Mouse (Mus musculus): ENCODE results near the gene Hist1h2bh. TPM values are rescaled to one million over a fixed set of nuclear protein-coding genes. Genes with fewer than 3 reads are reported as not detected.
"Not testable (repeated sequence)": the region's sequence is repeated elsewhere in the genome, so short reads cannot be mapped to it uniquely, and the experiment has no call there.

Gene Hist1h2bh
- polyA plus RNA-seq, 1 experiment, result 1.2 TPM

GRCm38 (mm10) chr13:23550761-23551145 is 7.6 kb upstream of the Hist1h2bh start:
- Histone ChIP-seq H3ac (ENCODE audit: control insufficient read depth, insufficient read length, low read depth) (peak overlapping the region; percentile 48), H3K79me3 (ENCODE audit: low read depth) (no peaks in the 10 kb centered on the region), H3K27me3 (ENCODE audit: control insufficient read depth, insufficient read depth, insufficient read length) (no peaks in the 10 kb centered on the region), H3K4me3 (ENCODE audit: insufficient read depth, poor library complexity, severe bottlenecking) (peak overlapping the region; percentile 7), H3K36me3 (ENCODE audit: control insufficient read depth, insufficient read depth) (no peaks in the 10 kb centered on the region), H3K79me2 (ENCODE audit: control insufficient read depth, insufficient read depth) (no peaks in the 10 kb centered on the region)
- no peak for TF ChIP-seq CTCF (IDR thresholded peaks at IDR 0.05; ENCODE audit: control insufficient read depth, insufficient read depth, insufficient read length)
- no peak for TF ChIP-seq MYOD1 (IDR thresholded peaks at IDR 0.05; ENCODE audit: control insufficient read depth, insufficient read length, low read depth)
- no peak for TF ChIP-seq MAX (IDR thresholded peaks at IDR 0.05)
- no peak for TF ChIP-seq MYOG (IDR thresholded peaks at IDR 0.05; ENCODE audit: control insufficient read depth, extremely low read depth, insufficient read length)
- TF ChIP-seq FOSL1 (IDR thresholded peaks at IDR 0.05; ENCODE audit: insufficient read depth, low read length, poor library complexity, severe bottlenecking), result no peak

- TF ChIP-seq FOSL1 (IDR thresholded peaks at IDR 0.05; ENCODE audit: insufficient read depth, low read length, poor library complexity, severe bottlenecking), result no peak
- no peak for TF ChIP-seq MYOG (IDR thresholded peaks at IDR 0.05; ENCODE audit: control insufficient read depth, extremely low read depth, insufficient read length)
- no peak for TF ChIP-seq MAX (IDR thresholded peaks at IDR 0.05)
- TF ChIP-seq CEBPB (IDR thresholded peaks at IDR 0.05; ENCODE audit: low read depth), result no peak
- no peak for TF ChIP-seq MYOD1 (IDR thresholded peaks at IDR 0.05; ENCODE audit: control insufficient read depth, insufficient read length, low read depth)
- no peak for TF ChIP-seq USF1 (IDR thresholded peaks at IDR 0.05; ENCODE audit: low read depth)
- TF ChIP-seq CTCF (IDR thresholded peaks at IDR 0.05; ENCODE audit: control insufficient read depth, insufficient read depth, insufficient read length), result no peak
- no peaks in the 10 kb centered on the region for H3K36me3 ChIP-seq (ENCODE audit: control insufficient read depth, insufficient read depth)
- H3ac ChIP-seq (ENCODE audit: control insufficient read depth, insufficient read length, low read depth), result no peak overlapping the region
- no peaks in the 10 kb centered on the region for H3K27me3 ChIP-seq (ENCODE audit: control insufficient read depth, insufficient read depth, insufficient read length)
- no peaks in the 10 kb centered on the region for H3K79me3 ChIP-seq (ENCODE audit: low read depth)
- H3K79me2 ChIP-seq (ENCODE audit: control insufficient read depth, insufficient read depth), result no peaks in the 10 kb centered on the region
- H3K4me3 ChIP-seq (ENCODE audit: insufficient read depth, poor library complexity, severe bottlenecking), result no peak overlapping the region
These were observed 3.5 kb upstream of the Hist1h2bh start for GRCm38 (mm10) chr13:23546694-23547093.

GRCm38 (mm10) chr13:23544787-23545120 is 1.6 kb upstream of the Hist1h2bh start:
- not testable (repeated sequence) for H3ac ChIP-seq (ENCODE audit: control insufficient read depth, insufficient read length, low read depth); H3K79me3 ChIP-seq (ENCODE audit: low read depth); H3K36me3 ChIP-seq (ENCODE audit: control insufficient read depth, insufficient read depth); H3K27me3 ChIP-seq (ENCODE audit: control insufficient read depth, insufficient read depth, insufficient read length); H3K4me3 ChIP-seq (ENCODE audit: insufficient read depth, poor library complexity, severe bottlenecking); H3K79me2 ChIP-seq (ENCODE audit: control insufficient read depth, insufficient read depth)

DNA sequence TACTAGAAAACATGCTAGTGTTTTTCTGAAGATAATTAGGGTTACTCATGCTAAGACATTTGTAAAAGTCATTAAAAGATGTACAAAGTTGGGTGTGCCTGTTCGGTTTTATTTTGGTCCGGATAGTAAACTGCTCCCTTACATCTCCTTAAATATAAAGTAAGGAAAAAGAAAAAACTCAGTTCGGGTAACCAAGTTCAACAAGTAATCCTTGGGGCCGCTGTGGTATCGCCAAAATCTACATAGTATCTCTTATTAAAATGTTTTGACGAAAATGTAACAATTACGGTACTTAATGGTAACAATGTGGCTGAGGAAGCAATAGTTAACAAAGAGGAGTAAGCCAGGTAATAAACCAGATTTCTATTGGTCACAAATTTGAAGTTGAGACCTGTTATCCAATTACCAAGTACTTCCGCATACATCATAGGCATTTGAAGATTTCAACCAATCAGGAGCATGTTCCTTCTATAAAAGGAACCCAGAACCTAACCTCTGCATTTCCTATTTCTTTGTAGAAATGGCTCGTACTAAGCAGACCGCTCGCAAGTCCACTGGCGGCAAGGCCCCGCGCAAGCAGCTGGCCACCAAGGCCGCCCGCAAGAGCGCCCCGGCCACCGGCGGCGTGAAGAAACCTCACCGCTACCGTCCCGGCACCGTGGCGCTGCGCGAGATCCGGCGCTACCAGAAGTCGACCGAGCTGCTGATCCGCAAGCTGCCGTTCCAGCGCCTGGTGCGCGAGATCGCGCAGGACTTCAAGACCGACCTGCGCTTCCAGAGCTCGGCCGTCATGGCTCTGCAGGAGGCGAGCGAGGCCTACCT is 984 bp upstream of the Hist1h2bh start, which contains the start of gene Hist1h3f:
Hist1h3f (plus strand) TSS at position 88 of the 822 bp plus-strand sequence.
- peak within 1 kb of the TSS; percentile 65 for H3ac ChIP-seq (ENCODE audit: control insufficient read depth, insufficient read length, low read depth)
- no peaks in the 10 kb centered on the region for H3K79me2 ChIP-seq (ENCODE audit: control insufficient read depth, insufficient read depth)
- H3K4me3 ChIP-seq (ENCODE audit: insufficient read depth, poor library complexity, severe bottlenecking), result peak within 1 kb of the TSS; percentile 30
- no peaks in the 10 kb centered on the region for H3K27me3 ChIP-seq (ENCODE audit: control insufficient read depth, insufficient read depth, insufficient read length)
- no peaks in the 10 kb centered on the region for H3K79me3 ChIP-seq (ENCODE audit: low read depth)
- TF ChIP-seq MYOG (IDR thresholded peaks at IDR 0.05; ENCODE audit: control insufficient read depth, extremely low read depth, insufficient read length) (no peak), MYOD1 (IDR thresholded peaks at IDR 0.05; ENCODE audit: control insufficient read depth, insufficient read length, low read depth) (no peak), MAX (IDR thresholded peaks at IDR 0.05) (no peak), CEBPB (IDR thresholded peaks at IDR 0.05; ENCODE audit: low read depth) (no peak), USF1 (IDR thresholded peaks at IDR 0.05; ENCODE audit: low read depth) (no peak), FOSL1 (IDR thresholded peaks at IDR 0.05; ENCODE audit: insufficient read depth, low read length, poor library complexity, severe bottlenecking) (no peak)
- H3K36me3 ChIP-seq (ENCODE audit: control insufficient read depth, insufficient read depth), result no peaks in the 10 kb centered on the region

GRCm38 (mm10) chr13:23542225-23542980 is 789 bp downstream of the Hist1h2bh start:
- Histone ChIP-seq H3K4me3 (ENCODE audit: insufficient read depth, poor library complexity, severe bottlenecking) (peak overlapping the region; percentile 30), H3ac (ENCODE audit: control insufficient read depth, insufficient read length, low read depth) (peak overlapping the region; percentile 65)
- H3K79me2 ChIP-seq (ENCODE audit: control insufficient read depth, insufficient read depth); H3K27me3 ChIP-seq (ENCODE audit: control insufficient read depth, insufficient read depth, insufficient read length); H3K79me3 ChIP-seq (ENCODE audit: low read depth); H3K36me3 ChIP-seq (ENCODE audit: control insufficient read depth, insufficient read depth): not testable (repeated sequence)

- no peaks in the 10 kb centered on the region for H3K27me3 ChIP-seq (ENCODE audit: control insufficient read depth, insufficient read depth, insufficient read length)
- H3ac ChIP-seq (ENCODE audit: control insufficient read depth, insufficient read length, low read depth), result no peak overlapping the region
- no peak overlapping the region for H3K4me3 ChIP-seq (ENCODE audit: insufficient read depth, poor library complexity, severe bottlenecking)
- H3K36me3 ChIP-seq (ENCODE audit: control insufficient read depth, insufficient read depth), result no peaks in the 10 kb centered on the region
- no peaks in the 10 kb centered on the region for H3K79me3 ChIP-seq (ENCODE audit: low read depth)
- no peak for TF ChIP-seq USF1 (IDR thresholded peaks at IDR 0.05; ENCODE audit: low read depth)
- no peak for TF ChIP-seq MYOD1 (IDR thresholded peaks at IDR 0.05; ENCODE audit: control insufficient read depth, insufficient read length, low read depth)
- no peak for TF ChIP-seq FOSL1 (IDR thresholded peaks at IDR 0.05; ENCODE audit: insufficient read depth, low read length, poor library complexity, severe bottlenecking)
- no peak for TF ChIP-seq MAX (IDR thresholded peaks at IDR 0.05)
- TF ChIP-seq CEBPB (IDR thresholded peaks at IDR 0.05; ENCODE audit: low read depth), result no peak
- TF ChIP-seq CTCF (IDR thresholded peaks at IDR 0.05; ENCODE audit: control insufficient read depth, insufficient read depth, insufficient read length), result no peak
- no peak for TF ChIP-seq MYOG (IDR thresholded peaks at IDR 0.05; ENCODE audit: control insufficient read depth, extremely low read depth, insufficient read length)
- H3K79me2 ChIP-seq (ENCODE audit: control insufficient read depth, insufficient read depth), result peaks cover 15% of the 10 kb centered on the region
These were observed 1.7 kb downstream of the Hist1h2bh start for GRCm38 (mm10) chr13:23541497-23541896.

- not testable (repeated sequence) for H3K27me3 ChIP-seq (ENCODE audit: control insufficient read depth, insufficient read depth, insufficient read length); H3K79me3 ChIP-seq (ENCODE audit: low read depth); H3K4me3 ChIP-seq (ENCODE audit: insufficient read depth, poor library complexity, severe bottlenecking); H3K36me3 ChIP-seq (ENCODE audit: control insufficient read depth, insufficient read depth); H3ac ChIP-seq (ENCODE audit: control insufficient read depth, insufficient read length, low read depth)
- peaks cover 22% of the 10 kb centered on the region for H3K79me2 ChIP-seq (ENCODE audit: control insufficient read depth, insufficient read depth)
These were observed 3.4 kb downstream of the Hist1h2bh start for GRCm38 (mm10) chr13:23539821-23540220.

Data from C2C12 (cell line).